Mouse (Mus musculus) midbrain, embryonic 10.5 days (tissue): ENCODE measurements at regions not wholly inside any gene's neighbourhood (a gene's known extent, or its start where the extent isn't known, plus 50 kb on each side); places are given as distances from the start of the nearest gene placed in this dataset.
A peak's percentile ranks its signal among the peaks of the same experiment; 100 is the strongest.

ENCODE experiments used
- DNase-seq: peaks from one replicate; pipeline ENCODE4 v3.0.0-alpha.2; 2017; ENCODE audit warnings: low spot score
- H3K27ac ChIP-seq: fragments of 300-500 bp; sonication (generic); replicated peaks from 2 replicates; pipeline ENCODE4 v1.5.1; 2016; ENCODE audit warnings: mild to moderate bottlenecking
- H3K27me3 ChIP-seq: fragments of 300-500 bp; sonication (generic); 2 replicates; pipeline ENCODE4 v1.6.1; 2016; ENCODE audit warnings: low read depth, mild to moderate bottlenecking; ENCODE audit not compliant: poor library complexity, severe bottlenecking
- H3K36me3 ChIP-seq: fragments of 300-500 bp; sonication (generic); 2 replicates; pipeline ENCODE4 v1.6.1; 2016; ENCODE audit warnings: mild to moderate bottlenecking, moderate library complexity
- H3K4me1 ChIP-seq: fragments of 300-500 bp; sonication (generic); 2 replicates; pipeline ENCODE4 v1.6.1; 2016
- H3K4me3 ChIP-seq: fragments of 300-500 bp; sonication (generic); 2 replicates; pipeline ENCODE4 v1.5.1; 2016; ENCODE audit warnings: mild to moderate bottlenecking, moderate library complexity
- H3K9me3 ChIP-seq: fragments of 300-500 bp; sonication (generic); replicated peaks from 2 replicates; pipeline ENCODE4 v1.6.1; 2016; ENCODE audit warnings: mild to moderate bottlenecking
- WGBS: fragments of 180-500 bp; shearing (Covaris S2); methylation state at CpG from one replicate; pipeline ENCODE4 v1.1.7; 2016; 5-methylcytosine and 5-hydroxymethylcytosine counted together

DNA sequence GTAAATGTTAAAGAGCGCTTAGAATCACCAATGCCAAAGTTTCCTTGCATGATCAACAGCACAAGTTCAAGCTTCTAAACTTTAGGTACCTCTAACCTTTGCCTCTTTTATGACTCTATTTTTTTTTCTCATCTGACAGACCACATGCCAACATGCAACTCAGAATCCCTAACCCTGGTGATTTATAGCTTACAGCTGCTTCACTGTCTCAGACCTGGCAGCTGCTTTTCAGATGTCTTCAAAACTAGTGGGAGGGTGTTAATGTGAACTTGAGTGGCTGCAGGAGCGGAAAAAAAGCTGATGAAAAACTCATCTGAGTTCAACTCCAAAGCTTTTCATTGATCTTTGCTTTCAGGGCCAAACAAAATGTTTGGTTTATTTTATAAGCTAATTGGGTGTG lies 246.8 kb upstream of the Gm49339 start:
- Histone ChIP-seq H3K9me3 (no peaks in the 10 kb centered on the region), H3K36me3 (no peaks in the 10 kb centered on the region), H3K4me3 (no peak overlapping the region), H3K4me1 (peaks cover 12% of the 10 kb centered on the region), H3K27ac (no peak overlapping the region), H3K27me3 (peaks cover 15% of the 10 kb centered on the region; the same call in 1 of the 2 replicates)
- 86% methylated on average over 2 of the region's 2 CpGs for WGBS
- DNase-seq, result no peak

DNA sequence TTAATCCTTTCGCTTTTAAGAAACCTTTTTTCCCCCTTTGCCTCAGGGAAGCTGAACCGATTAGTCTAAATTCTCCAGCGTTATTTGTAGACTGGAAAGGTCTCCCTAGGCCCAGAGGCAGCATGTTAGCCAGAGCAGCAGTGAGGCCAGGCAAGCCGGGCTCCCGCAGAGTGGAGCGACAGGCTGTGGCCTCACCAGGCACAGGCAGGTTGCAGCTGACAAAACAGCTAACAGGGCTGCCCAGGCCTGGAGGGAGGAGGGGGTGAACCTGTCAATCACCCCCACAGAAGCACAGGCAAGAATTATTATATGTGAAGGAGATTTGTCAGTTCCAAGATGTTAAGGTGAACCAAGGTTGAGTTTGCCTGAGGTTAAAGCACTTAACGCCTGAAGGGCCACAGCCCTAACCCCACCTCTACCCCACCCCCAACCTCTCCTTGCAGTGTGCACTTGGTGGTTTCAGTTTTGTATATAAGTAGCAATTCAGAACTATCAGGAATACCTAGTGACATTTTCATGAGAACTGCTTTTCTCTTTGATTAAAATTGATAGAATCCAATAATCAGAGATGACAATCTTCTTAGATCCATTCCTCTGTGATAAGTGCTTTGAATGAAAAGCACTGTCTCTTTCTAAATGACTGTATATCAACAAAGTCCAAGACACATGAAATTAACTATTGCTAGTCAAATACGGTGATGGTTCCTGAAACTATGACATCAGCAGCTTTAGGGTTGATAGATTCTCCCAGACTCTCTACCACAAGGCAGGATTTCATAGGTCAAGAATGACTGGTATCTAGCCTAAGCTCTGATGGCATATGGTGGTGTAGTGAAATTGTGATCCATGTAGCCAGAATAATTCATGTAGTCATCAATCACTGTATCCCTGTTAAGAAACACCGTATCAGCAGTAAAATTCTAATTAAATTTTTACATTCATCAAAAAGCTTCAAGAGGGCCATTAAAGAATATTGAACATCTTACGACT lies 244.5 kb upstream of the Gm49339 start:
- Histone ChIP-seq H3K9me3 (no peaks in the 10 kb centered on the region), H3K4me3 (no peak overlapping the region), H3K4me1 (peaks cover 12% of the 10 kb centered on the region), H3K27me3 (peaks cover 23% of the 10 kb centered on the region), H3K27ac (0 out of 2 replicates have a peak overlapping the region, but pooled peaks have one; percentile 6), H3K36me3 (no peaks in the 10 kb centered on the region)
- 29% methylated on average over 10 of the region's 10 CpGs for WGBS
- peak; percentile 55 for DNase-seq

GRCm38 (mm10) chr10:51238103-51238502 lies 242.3 kb upstream of the Gm49339 start:
- no peak for DNase-seq
- H3K4me1 ChIP-seq, result peaks cover 12% of the 10 kb centered on the region
- no peaks in the 10 kb centered on the region for H3K9me3 ChIP-seq
- no peak overlapping the region for H3K4me3 ChIP-seq
- H3K36me3 ChIP-seq, result no peaks in the 10 kb centered on the region
- H3K27me3 ChIP-seq, result peaks cover 23% of the 10 kb centered on the region
- no peak overlapping the region for H3K27ac ChIP-seq

GRCm38 (mm10) chr10:51253439-51253838 lies 227.0 kb upstream of the Gm49339 start:
- no peaks in the 10 kb centered on the region for H3K36me3 ChIP-seq
- no peak for DNase-seq
- no peak overlapping the region for H3K4me3 ChIP-seq
- peaks cover 21% of the 10 kb centered on the region for H3K4me1 ChIP-seq
- peaks cover 61% of the 10 kb centered on the region for H3K27me3 ChIP-seq
- no peaks in the 10 kb centered on the region for H3K9me3 ChIP-seq
- no peak overlapping the region for H3K27ac ChIP-seq
- WGBS, result 94% methylated on average over 1 of the region's 1 CpGs

DNA sequence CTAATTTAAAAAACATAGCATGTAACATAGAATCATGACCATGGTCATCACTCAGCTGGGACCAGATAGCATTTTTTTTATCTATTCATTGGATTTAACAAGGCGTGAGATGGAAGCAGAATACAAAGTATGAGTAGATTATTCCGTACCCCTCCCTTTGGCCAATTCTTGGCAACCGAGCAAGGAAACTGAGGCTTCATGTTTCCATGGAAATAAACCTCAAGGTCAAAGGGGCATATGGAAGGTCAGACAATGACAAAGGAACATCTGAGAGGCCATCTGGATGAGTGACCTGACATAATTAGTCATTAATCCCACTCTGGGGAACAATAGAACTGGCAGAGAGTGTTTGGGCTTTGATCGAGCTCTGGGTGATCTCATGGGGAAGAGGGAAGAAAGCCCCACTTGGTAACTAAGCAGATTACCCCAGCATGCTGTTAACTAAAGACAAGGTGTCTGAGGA lies 222.8 kb upstream of the Gm49339 start:
- H3K36me3 ChIP-seq, result no peaks in the 10 kb centered on the region
- no peak overlapping the region for H3K27ac ChIP-seq
- peaks cover 79% of the 10 kb centered on the region for H3K27me3 ChIP-seq
- H3K4me1 ChIP-seq, result peaks cover 29% of the 10 kb centered on the region
- peak; percentile 75 for DNase-seq
- 5% methylated on average over 4 of the region's 4 CpGs for WGBS
- H3K4me3 ChIP-seq, result no peak overlapping the region
- no peaks in the 10 kb centered on the region for H3K9me3 ChIP-seq

GRCm38 (mm10) chr10:51271364-51271763 lies 209.0 kb upstream of the Gm49339 start:
- no peak for DNase-seq
- H3K27me3 ChIP-seq, result peaks cover 15% of the 10 kb centered on the region
- H3K4me1 ChIP-seq, result 0 out of 2 replicates have a peak, but pooled peaks cover 5% of the 10 kb centered on the region
- no peaks in the 10 kb centered on the region for H3K9me3 ChIP-seq
- WGBS, result 91% methylated on average over 1 of the region's 1 CpGs
- no peaks in the 10 kb centered on the region for H3K36me3 ChIP-seq
- H3K27ac ChIP-seq, result no peak overlapping the region
- no peak overlapping the region for H3K4me3 ChIP-seq

DNA sequence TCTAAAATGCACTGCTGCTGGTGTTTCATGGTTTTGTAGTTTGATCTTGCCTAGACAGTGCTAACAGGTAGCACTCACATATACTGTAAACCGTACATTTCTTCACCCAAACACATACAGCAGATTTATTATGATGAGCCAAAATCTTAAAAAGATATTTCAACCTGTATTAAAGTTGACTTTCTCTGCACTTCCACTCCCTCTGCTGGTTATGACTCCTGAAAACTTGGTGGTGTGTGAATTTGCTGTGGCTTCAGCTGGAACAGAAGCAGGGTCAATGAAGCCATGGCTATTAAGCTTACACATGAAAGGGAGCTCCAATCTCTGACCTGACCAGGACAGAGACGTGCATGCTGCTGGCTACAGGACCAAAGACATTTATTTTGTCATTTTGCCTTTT lies 202.2 kb upstream of the Gm49339 start:
- Histone ChIP-seq H3K9me3 (no peaks in the 10 kb centered on the region), H3K36me3 (no peaks in the 10 kb centered on the region), H3K27ac (no peak overlapping the region), H3K27me3 (peaks cover 14% of the 10 kb centered on the region; the same call in 1 of the 2 replicates), H3K4me1 (no peaks in the 10 kb centered on the region), H3K4me3 (no peak overlapping the region)
- no peak for DNase-seq
- WGBS, result 58% methylated on average over 2 of the region's 2 CpGs

- WGBS, result 79% methylated on average over 1 of the region's 1 CpGs
- H3K27ac ChIP-seq, result no peak overlapping the region
- no peaks in the 10 kb centered on the region for H3K9me3 ChIP-seq
- H3K27me3 ChIP-seq, result peaks cover 27% of the 10 kb centered on the region
- H3K36me3 ChIP-seq, result no peaks in the 10 kb centered on the region
- no peak overlapping the region for H3K4me3 ChIP-seq
- peaks cover 9% of the 10 kb centered on the region; the same call in 1 of the 2 replicates for H3K4me1 ChIP-seq
- DNase-seq, result no peak
These were observed 198.0 kb upstream of the Gm49339 start for GRCm38 (mm10) chr10:51282451-51282850.

DNA sequence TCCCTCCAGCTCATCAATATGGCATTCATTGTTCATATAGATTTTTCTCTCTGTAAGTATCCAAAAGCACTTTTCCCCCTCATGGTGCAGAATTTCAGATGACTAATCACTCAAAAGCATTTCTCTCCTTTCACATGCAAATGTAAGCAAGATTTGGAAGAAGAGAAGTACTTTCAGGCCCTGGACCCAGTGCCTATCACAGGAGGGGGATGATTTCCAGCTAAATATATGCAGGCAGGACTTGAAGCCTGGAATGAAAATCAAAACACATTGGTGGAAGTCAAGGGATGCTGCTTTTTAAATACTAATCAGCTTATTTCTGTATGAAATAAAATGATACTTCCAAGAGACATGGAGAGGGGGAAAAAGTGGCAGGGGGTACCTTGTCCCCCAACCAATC lies 195.9 kb upstream of the Gm49339 start:
- Histone ChIP-seq H3K9me3 (no peaks in the 10 kb centered on the region), H3K27ac (no peak overlapping the region), H3K4me1 (peaks cover 14% of the 10 kb centered on the region), H3K27me3 (peaks cover 29% of the 10 kb centered on the region), H3K4me3 (no peak overlapping the region), H3K36me3 (no peaks in the 10 kb centered on the region)
- DNase-seq, result no peak

DNA sequence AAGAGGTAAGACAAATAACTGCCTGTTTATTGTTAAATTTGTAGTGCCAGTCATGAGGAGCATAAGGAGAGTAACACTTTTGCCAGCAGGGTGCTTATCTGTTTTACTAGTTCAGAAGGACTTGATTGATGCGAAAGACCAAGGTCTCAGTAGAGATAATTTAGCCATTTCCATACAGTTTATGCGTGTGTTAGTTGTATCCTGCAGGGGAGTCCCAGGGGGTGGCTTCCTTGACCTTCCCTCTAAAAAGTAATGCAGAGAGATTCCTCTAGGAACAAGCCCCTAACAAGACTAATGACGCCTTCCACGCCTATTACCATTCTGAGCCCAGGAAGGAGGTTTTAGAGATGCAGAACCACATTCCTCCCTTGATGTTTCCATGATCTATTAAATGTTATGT lies 192.6 kb upstream of the Gm49339 start:
- Histone ChIP-seq H3K27ac (no peak overlapping the region), H3K36me3 (no peaks in the 10 kb centered on the region), H3K9me3 (no peaks in the 10 kb centered on the region), H3K4me1 (peaks cover 14% of the 10 kb centered on the region), H3K4me3 (no peak overlapping the region), H3K27me3 (peaks cover 31% of the 10 kb centered on the region)
- DNase-seq, result no peak
- WGBS, result 38% methylated on average over 4 of the region's 4 CpGs

- 52% methylated on average over 5 of the region's 5 CpGs for WGBS
- Histone ChIP-seq H3K27ac (no peak overlapping the region), H3K27me3 (peaks cover 22% of the 10 kb centered on the region), H3K4me1 (peaks cover 5% of the 10 kb centered on the region), H3K9me3 (no peaks in the 10 kb centered on the region), H3K36me3 (no peaks in the 10 kb centered on the region), H3K4me3 (no peak overlapping the region)
- peak; percentile 15 for DNase-seq
These were observed 188.8 kb upstream of the Gm49339 start for GRCm38 (mm10) chr10:51291412-51292207.

DNA sequence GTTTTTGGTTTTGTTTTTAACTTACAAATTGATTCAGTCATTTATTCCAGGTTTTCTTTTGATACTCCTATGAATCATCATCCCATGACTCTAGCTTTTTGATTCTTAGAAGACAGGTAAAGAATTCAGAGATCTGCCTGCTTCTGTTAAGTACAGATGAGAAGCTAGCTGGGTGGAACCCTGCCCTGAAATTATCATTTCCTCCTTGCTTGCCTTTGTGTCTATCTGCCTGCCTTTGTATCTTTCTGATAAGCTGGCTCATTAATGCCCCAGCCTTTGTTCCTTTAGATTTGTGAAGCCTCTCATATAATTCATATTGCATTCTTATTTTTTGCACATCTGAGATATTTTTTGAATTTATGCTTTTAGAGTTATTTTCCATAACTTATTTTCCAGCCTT lies 167.6 kb upstream of the Gm49339 start:
- Histone ChIP-seq H3K9me3 (no peaks in the 10 kb centered on the region), H3K4me1 (no peaks in the 10 kb centered on the region), H3K36me3 (no peaks in the 10 kb centered on the region), H3K4me3 (no peak overlapping the region), H3K27me3 (no peaks in the 10 kb centered on the region), H3K27ac (no peak overlapping the region)
- no peak for DNase-seq

DNA sequence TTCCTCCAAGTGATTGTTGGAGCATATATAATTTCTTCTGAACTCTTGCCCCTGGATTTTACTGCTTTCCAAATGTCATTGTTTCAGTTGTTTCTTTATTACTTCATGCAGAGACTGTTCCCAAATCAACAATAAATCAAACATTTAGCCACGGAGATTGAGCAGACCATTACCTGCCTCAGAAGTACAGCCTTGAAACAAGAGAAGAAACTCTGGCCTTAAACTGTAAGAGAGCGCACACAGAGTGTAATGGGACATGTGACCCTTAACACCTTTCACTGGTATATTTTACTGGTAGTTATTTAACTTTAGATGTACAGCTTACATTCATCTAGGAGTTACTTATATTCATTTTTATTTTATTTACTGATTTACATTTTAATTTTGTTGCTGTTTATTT lies 160.2 kb upstream of the Gm49339 start:
- no peaks in the 10 kb centered on the region for H3K27me3 ChIP-seq
- no peak for DNase-seq
- no peak overlapping the region for H3K4me3 ChIP-seq
- no peak overlapping the region for H3K27ac ChIP-seq
- H3K36me3 ChIP-seq, result no peaks in the 10 kb centered on the region
- no peaks in the 10 kb centered on the region for H3K9me3 ChIP-seq
- H3K4me1 ChIP-seq, result no peaks in the 10 kb centered on the region
- 80% methylated on average over 2 of the region's 2 CpGs for WGBS
